Mouse (Mus musculus): ENCODE data around the gene Dlx2.

The Dlx2 gene

GRCm38 (mm10) chr2:71546640-71547071, at the start of gene Dlx2:
Gene Dlx2 (minus strand): TSS chr2:71546754.
- in situ Hi-C loops (cut with MboI; ENCODE audit: low sequenced_read_pairs) = no loop called here

DNA sequence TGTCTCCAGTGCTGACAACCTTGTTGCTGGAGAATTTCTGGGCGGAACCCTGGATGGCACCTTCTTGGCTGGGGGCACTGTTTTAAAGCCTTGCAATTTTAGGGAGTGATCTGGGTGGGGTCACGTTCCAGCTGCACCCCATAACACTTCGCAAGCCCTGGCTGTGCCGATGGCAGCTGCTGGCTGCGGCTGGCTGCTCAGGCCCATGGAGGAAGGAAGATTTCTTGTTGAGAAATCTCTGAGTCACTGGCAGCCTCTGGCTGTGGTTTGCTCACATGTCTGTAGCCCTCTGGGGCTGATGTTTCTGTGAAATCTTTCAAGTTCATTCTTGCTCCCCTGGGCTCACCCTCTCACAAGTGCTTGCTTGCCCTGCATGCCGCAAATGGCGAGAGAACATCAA, 47.9 kb upstream of the Dlx2 start:
- in situ Hi-C loops (cut with MboI; ENCODE audit: low sequenced_read_pairs) = loop anchor here (10.0 kb wide), 1 partner anchor 220 kb away; no protein-coding TSS in a partner anchor

- in situ Hi-C loops (cut with MboI; ENCODE audit: low sequenced_read_pairs) = no loop called here
These were observed 42.6 kb upstream of the Dlx2 start for GRCm38 (mm10) chr2:71589114-71589513.

GRCm38 (mm10) chr2:71581488-71581887, 34.9 kb upstream of the Dlx2 start:
- in situ Hi-C loops (cut with MboI; ENCODE audit: low sequenced_read_pairs) = no loop called here

DNA sequence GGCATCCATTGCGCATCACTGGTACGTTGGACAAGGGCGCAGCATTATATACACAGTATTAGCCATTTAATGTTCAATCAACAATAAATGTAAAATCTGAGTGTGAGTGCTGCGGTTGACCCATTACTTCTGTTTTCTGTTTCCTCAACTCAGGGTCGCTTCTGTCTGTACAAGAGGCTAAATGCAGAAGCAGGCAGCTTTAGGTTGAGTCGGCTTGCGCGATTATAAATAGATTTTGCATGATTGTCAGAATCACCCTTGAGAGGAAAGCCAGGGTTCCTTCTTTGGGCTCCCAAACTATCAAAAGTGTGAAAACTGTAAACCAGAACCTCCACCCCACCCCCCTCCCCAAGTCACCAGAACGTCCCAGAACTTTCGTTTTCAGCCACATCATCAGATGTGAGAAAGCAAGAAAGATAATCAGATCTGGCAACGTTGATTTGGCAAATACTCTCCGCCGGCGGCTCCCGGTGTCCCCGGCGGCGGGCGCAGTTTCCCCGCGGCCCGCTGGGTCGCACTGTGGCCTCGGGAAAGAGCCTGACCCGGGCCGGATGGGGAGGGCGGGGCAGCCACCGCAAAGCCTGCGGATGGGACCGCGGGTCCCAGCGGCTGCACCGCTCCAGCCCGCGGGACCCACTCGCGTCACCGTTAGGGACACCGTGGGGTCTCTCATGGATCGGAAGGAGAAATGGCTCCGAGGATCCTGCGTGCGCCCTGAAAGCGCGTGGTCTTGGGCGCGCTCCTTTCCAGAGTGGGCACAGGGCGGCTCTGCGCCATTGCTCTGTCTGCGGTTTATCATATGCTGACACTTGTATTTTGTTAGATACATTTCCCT, 34.3 kb upstream of the Dlx2 start:
- in situ Hi-C loops (cut with MboI; ENCODE audit: low sequenced_read_pairs) = no loop called here

DNA sequence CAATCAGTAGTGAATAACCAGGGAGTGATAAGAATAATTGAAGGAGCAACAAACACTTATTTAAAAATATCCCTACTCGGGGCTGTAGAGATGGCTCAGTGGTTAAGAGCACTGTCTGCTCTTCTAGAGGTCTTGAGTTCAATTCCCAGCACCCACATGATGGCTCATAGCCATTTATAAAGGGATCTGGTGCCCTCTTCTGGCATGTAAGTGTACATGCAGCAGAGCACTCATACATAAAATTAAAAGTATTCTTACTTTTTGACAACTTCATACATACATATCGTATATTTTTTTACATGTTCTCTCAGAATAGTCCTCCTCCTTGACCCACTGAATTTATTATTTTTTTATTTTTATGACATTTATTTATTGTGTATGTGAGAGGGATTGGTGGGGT, 30.5 kb upstream of the Dlx2 start:
- in situ Hi-C loops (cut with MboI; ENCODE audit: low sequenced_read_pairs) = no loop called here

DNA sequence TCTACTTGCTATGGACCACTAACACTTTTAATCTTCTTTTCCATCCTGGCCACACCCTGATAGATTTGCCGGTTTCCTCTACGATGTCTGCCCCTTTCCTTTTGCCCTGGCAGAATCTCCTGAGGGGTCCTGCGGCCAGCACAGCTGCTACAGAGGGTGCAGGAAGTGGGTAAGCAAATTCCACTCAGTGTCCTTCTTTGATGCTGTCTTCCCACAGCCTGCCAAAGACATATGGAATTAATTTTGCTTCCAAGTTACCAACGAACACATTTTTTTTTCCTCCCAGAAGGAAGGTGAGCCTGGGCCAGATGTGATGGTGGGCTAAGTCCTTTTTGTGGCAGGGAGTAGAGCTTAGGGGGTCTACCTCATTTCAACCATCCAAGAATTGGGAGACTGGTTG, 27.2 kb upstream of the Dlx2 start:
- in situ Hi-C loops (cut with MboI; ENCODE audit: low sequenced_read_pairs) = no loop called here

DNA sequence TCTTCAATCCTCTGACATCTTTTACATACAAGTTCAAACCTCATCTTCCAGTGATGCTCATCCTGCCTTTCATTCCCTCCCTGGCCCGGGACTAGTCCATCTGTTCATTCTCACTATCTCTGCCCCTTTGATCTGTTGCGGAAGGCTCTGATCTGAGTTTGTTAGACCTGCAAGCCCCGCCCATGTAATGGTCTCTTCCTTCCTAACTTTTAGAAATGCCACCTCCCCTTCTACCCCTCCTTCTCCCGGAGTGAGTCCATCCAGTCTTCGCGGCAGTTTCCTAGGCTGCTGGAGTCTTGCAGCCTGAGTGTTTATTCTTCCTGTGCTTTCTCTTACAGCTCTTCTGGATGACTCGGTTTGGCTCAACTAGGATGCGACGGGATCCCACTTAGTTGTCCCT, 19.9 kb upstream of the Dlx2 start:
- in situ Hi-C loops (cut with MboI; ENCODE audit: low sequenced_read_pairs) = no loop called here

- in situ Hi-C loops (cut with MboI; ENCODE audit: low sequenced_read_pairs) = no loop called here
These were observed 9.5 kb upstream of the Dlx2 start for GRCm38 (mm10) chr2:71556071-71556470.

DNA sequence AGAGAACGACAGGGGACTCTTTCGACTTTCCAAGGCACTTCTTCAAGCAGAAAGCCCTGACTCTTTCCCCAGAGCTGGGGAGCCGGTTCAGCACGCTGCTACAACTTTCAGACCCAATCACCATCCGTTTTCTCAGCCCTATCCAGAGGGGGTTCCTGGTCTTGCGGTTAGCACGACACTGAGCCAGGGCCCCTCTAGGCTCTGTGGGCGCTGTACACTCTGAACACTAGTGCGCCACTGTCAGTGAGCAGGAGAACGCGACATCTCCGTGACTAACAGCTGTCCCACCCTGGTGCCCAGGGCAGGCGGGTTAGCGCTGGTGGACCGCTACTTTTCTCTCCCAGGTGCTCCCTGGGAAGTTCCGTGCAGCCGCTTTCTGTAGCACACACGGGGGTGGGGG, 5.2 kb upstream of the Dlx2 start:
- in situ Hi-C loops (cut with MboI; ENCODE audit: low sequenced_read_pairs) = no loop called here

DNA sequence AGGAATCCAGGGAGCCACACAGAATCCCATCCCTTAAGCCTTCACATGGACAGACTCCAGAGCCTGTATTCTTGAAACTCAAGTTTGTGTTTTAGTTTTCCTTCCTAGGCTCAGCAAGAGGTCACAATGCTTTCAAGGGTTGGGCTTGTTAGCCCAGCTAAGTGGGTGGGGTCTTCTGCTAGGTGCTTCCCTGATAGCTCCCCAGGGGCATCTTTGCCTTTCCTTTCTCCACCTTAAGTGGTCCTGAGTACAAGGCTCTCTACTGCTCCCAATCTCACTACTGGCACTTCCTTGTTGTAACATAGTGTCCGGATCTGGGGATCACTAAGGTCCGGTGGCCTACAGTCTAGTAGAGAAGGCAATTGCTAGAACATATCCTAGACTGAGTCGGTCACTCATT, 3.8 kb upstream of the Dlx2 start:
- in situ Hi-C loops (cut with MboI; ENCODE audit: low sequenced_read_pairs) = no loop called here

DNA sequence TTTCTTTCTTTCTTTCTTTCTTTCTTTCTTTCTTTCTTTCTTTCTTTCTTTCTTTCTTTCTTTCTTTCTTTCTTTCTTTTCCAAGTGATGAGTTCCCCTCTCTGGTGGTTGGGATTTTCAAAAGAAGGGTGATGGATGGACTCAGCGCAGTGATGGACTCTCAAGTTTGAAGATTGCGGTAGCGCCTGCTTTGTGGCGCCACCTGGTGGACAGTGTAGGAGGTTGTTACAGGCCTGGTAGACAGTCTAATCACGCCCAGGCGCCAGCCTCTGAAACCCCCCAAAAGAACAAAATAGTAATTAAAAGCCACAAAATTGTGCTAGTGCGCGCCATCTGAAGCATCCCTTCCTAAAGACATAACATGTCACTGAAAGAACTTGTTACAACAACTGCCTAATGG, 1.3 kb upstream of the Dlx2 start:
- in situ Hi-C loops (cut with MboI; ENCODE audit: low sequenced_read_pairs) = no loop called here

GRCm38 (mm10) chr2:71545882-71546639, 493 bp downstream of the Dlx2 start:
- in situ Hi-C loops (cut with MboI; ENCODE audit: low sequenced_read_pairs) = no loop called here

DNA sequence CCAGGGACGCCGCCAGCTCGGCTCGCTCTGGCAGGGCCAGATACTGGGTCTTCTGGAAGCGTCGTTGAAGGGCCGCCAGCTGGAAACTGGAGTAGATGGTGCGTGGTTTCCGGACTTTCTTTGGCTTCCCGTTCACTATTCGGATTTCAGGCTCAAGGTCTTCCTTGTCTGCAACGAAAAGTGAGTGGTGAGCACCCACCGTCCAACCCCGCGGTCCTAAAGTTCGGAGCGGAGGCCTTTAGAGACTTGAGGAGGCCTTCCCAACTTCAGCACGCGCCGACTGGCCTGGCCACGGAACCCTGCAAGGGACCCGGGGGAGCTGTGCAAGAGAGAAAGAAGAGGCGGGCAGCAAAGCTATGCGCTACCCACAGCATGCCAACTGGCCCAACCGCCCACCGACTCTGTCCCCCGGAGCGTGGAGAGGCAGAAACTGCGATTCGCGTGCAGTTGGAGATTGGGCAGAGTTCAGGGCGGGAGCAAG, 1.1 kb downstream of the Dlx2 start:
- in situ Hi-C loops (cut with MboI; ENCODE audit: low sequenced_read_pairs) = no loop called here

DNA sequence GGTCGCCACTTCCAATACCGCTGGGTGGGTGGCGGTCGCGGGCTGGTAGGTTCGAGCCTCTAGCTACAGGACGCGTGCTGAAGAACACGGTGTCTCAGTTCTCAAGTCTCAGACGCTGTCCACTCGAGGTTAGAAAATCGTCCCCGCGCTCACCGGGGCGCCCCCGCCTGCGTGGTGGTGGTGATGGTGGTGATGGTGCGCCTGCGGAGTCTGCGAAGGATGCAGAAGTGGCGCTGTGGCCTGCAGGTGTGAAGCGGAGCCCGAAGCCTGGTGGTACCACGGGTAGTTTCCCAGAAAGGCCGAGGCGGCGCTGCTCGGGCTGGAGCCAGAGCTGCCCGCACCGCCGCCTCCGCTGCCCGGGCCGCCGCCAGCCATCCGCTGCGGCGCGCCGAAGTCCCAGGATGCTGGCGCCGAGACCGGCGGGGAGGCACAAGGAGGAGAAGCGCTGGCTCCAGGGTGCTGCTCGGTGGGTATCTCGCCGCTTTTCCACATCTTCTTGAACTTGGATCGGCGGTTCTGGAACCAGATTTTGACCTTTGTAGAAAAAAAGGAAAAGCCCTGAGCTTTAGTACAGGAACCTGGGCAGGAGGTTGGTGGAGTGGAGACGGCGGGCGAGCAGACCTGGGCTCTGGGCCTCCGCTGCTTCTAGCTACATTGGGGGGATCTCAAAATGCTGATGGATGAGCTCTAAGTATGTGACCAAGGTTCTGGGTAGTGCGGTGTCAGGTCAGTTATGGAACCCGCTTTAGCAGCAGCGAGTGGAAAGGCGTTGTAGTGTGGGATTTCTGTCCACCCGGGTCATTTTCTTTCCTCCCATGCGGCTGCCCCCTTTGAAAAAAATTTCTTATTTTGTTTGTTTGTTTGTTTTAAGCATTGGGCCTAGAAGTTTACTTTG, 1.9 kb downstream of the Dlx2 start:
- in situ Hi-C loops (cut with MboI; ENCODE audit: low sequenced_read_pairs) = no loop called here

GRCm38 (mm10) chr2:71543948-71544347, 2.6 kb downstream of the Dlx2 start:
- in situ Hi-C loops (cut with MboI; ENCODE audit: low sequenced_read_pairs) = no loop called here

GRCm38 (mm10) chr2:71543531-71543930, 3.0 kb downstream of the Dlx2 start:
- in situ Hi-C loops (cut with MboI; ENCODE audit: low sequenced_read_pairs) = no loop called here

DNA sequence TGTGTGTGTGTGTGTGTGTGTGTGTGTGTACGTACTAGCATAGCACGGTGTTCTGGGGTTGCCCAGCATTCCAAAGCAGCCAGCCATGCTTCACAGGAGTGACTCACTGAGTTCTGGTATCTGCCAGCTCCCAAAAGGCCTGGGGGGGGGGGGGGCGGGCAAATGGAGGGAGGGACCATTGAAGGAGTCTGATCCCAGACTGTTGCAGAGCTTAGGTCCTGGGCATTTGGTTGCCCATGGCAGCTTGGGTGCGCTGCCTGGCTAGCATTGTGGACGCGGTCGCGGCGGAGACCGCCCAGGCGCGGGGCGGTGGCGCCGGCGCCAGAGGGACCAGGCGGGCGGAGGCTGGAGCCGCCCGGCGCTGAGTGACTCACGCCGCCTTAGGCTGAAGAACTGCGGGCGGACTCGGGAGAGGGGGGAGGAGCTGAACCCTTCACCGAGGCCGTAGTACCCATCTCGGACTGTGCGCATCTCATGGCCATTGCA, 3.7 kb downstream of the Dlx2 start:
- in situ Hi-C loops (cut with MboI; ENCODE audit: low sequenced_read_pairs) = no loop called here

DNA sequence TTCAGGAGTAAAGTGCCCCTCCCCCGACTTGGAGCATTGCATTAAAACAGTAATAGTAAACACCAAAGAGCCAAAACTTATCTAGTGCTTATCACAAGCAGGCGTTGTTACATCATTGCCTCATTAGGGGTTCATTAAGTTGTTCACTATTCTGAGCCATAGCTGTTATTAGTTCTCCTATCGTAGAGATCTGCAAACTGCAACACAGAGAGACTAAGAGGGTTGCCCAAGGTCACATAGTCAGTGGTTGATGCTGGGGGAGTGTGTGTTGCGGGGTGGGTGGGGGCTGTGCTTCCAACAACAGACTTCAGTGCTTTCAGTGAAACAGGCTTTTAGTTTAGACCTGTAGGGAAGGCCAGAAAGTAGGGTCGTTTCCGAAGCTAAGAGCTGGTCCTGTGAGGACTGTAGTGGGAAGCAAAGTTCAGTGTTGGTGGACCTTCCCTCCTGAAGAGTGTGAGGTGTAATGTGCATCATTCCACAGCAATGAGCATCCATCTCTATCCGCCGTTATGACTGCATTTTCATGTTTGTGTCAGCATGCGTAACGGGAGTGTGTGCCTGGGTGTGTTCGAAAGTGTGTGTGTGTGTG, 4.2 kb downstream of the Dlx2 start:
- in situ Hi-C loops (cut with MboI; ENCODE audit: low sequenced_read_pairs) = no loop called here

GRCm38 (mm10) chr2:71541418-71542226, 4.9 kb downstream of the Dlx2 start:
- in situ Hi-C loops (cut with MboI; ENCODE audit: low sequenced_read_pairs) = no loop called here

Measured in CH12F3 (cell line).